Mouse (Mus musculus): ENCODE measurements around the gene Creb3l4.

Gene Creb3l4

DNA sequence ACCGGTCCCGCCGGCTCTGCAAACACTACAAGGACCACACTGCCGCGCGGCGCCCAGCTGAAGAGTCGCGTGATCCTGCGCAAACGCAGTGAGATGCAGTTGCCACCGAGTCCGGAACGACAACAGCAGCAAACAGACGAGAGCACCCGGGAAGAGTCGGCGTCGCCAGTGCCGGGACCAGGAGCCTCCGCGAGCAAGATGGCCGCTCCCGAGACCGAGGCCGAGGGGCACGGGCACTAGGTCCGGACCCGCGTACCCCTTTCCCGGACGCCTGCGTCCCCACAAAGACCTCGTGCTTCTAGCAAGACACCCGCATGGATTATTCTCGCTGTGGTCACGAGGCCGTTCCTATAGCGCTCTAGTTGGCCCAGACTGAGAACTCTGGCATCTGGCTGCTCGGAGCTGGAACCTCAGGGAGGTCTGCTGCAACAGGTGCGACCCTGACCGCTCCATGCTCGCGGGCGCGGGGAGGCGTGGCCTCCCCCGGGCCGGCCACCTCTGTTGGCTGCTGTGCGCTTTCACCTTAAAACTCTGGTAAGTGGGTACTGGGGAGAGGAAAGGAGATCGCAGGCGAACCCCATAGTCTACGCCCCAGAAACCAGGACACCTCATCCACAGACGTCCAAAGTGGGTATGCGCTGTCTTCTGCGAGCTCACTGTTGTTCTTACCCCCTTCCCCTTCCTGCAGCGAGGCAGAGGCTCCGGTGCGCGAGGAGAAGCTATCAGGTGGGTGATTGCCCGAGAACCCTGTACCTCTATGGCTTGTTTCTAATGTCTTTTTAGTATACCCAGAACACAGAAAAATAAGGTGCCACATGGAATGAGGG is 11.6 kb downstream of the Creb3l4 start, which contains the start of gene Jtb:
Gene Jtb, plus strand, starts transcription at position 91 of the 827 bp plus-strand sequence.
- peak; percentile 95 for DNase-seq (ENCODE audit: low spot score)

DNA sequence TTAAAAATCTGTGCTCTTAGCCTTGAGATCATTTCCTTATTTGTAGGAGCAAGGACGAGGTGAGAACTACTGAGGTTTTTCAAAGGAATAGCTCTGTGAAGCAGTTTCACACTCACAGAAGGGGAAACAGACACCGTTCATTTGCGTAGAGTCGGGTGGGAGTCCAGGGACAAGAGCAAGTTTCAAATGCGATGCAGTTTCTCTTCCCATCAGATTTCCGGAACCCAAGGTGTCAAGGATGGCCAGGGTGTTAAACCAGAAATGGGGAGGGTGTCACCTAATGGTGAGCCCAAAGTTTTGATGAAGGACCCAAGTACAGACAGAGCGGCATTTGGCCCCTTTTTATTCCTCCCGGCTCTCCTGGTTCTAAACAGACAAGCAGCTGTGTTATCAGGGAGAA is 12.2 kb downstream of the Creb3l4 start:
- DNase-seq (ENCODE audit: low spot score) = no peak

DNA sequence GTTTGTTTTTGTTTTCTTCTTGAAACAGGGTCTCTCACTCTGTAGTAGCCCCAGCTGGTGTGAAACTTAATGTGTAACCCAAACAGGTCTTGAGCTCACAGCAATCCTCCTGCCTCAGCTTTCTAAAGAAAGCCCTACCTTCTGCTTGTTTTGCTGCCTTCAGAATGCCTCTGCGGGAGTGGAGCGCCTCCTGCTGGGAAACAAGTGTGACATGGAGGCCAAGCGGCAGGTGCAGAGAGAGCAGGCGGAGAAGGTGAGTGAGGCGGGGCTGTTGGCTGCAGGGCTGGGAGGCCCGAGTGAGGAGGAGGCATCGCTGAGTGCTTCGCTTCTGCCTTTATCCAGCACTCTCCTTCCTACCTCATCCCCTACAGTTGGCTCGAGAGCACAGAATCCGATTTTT is 19.0 kb downstream of the Creb3l4 start:
- DNase-seq (ENCODE audit: low spot score) = no peak

GRCm38 (mm10) chr3:90222941-90223340 is 20.4 kb downstream of the Creb3l4 start:
- no peak for DNase-seq (ENCODE audit: low spot score)

DNA sequence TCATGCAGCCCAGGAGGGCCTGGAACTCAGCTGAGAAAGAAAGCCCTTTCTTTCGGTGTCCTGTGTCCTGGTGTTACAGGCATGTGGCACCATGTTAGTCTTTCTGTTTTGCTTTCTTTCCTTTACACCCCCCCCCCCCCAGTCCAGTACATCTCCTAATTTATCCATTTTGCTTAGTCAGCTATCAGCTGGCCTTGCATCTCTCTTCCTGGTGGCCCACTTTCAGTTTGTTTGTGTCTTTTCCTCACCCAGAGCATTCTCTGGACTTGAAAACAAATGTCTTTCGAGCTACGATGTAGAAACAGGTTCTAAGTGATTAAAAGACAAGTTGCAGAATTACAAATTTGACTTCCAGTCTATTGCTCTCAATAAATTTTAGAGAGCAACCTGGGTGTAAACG is 20.9 kb downstream of the Creb3l4 start:
- DNase-seq (ENCODE audit: low spot score) = no peak

GRCm38 (mm10) chr3:90221123-90221522 is 22.2 kb downstream of the Creb3l4 start:
- no peak for DNase-seq (ENCODE audit: low spot score)

GRCm38 (mm10) chr3:90220531-90220951 is 22.8 kb downstream of the Creb3l4 start:
- DNase-seq (ENCODE audit: low spot score) = peak; percentile 86

DNA sequence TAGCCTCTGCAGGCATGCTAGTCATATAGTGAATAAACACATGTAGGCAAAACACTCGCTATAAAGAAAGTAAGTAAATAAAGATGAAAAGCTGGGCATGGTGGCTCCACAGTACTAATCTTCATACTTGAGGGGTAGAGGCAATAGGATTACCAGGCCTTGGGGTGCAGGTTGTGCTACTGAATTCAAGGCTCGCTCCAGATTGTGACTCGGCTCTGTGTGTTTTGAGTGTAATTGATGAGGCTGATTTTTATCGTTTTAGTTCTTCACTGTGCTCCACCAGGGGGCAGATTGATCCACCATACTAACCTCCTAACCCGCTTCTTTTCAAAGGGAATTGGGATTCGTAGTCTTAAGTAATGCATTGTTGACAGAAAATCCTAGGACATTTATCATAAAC is 23.2 kb downstream of the Creb3l4 start:
- peak; percentile 84 for DNase-seq (ENCODE audit: low spot score)

DNA sequence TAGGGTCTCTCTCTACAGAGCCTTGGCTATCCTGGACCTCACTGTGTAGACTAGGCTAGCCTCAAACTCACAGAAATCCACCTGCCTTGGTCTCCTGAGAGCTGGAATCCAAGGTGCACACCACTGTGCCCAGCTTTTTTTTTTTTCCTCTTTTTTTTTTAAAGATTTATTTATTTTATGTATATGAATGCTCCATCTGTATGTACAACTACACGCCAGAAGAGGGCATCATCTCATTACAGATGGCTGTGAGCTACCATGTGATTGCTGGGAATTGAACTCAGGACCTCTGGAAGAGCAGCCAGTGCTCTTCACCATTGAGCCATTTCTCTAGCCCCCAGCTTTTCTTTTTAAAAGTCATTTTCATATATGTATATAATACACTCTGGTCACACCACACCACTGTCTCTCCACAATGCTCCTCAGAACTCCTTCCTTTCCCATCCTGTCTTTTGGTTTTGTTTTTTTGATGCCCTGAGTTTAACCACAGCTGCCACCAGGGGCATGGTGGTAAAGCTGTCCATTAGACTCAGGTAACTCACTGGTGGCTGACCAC is 27.4 kb downstream of the Creb3l4 start:
- DNase-seq (ENCODE audit: low spot score) = no peak

- DNase-seq (ENCODE audit: low spot score) = no peak
Observed at GRCm38 (mm10) chr3:90213956-90214684, 29.2 kb downstream of the Creb3l4 start.

DNA sequence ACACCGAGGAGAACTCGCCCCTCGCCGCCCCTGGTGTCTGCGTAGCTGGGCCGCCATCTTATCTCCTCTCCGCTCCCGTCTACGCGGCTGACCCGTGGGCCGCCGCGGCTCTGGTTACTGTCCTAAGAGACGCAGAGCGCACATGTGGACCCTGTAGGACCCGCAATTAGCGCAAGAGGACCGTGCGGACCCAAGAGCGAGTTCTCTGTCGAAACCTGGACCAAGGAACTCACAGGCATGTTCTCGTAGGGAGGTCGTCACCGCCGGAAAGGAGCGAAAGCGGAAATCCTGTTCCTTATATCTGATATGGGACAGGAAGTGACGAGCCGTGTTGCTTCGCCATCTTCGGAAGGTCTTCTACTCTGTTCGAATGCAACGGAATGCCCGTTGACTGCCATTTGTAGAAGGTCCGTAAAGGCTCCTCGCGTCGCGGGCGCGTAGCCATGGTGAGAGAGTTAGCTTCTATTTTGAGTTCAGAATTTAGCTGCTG is 29.9 kb downstream of the Creb3l4 start, which contains the start of the genes Rps27 and Rab13:
Gene Rps27, minus strand, starts transcription at position 275 of the 490 bp plus-strand sequence.
Gene Rab13, plus strand, starts transcription at position 319 of the 490 bp plus-strand sequence.
- peak; percentile 96 for DNase-seq (ENCODE audit: low spot score)

DNA sequence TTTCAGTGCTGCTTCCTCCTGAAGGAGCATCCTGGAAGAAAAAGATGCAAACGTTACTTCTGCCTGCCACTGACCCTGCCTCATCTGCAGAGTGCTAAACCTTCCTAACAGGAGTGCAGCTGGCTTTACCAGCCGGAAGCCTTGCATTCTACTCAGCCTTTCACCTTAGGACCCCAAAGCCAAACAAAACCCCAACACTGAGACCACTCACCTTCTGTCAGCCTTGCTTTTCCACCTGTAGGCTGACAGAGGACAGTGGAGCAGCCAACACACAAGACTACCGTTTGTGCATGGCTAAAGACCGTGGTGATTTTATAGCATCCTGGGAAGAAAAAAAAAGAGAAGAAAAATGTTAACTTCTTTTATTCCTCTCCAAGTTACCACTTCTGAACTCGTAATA is 30.6 kb downstream of the Creb3l4 start:
- DNase-seq (ENCODE audit: low spot score) = no peak

- DNase-seq (ENCODE audit: low spot score) = no peak
Observed at GRCm38 (mm10) chr3:90211475-90212398, 31.6 kb downstream of the Creb3l4 start.

DNA sequence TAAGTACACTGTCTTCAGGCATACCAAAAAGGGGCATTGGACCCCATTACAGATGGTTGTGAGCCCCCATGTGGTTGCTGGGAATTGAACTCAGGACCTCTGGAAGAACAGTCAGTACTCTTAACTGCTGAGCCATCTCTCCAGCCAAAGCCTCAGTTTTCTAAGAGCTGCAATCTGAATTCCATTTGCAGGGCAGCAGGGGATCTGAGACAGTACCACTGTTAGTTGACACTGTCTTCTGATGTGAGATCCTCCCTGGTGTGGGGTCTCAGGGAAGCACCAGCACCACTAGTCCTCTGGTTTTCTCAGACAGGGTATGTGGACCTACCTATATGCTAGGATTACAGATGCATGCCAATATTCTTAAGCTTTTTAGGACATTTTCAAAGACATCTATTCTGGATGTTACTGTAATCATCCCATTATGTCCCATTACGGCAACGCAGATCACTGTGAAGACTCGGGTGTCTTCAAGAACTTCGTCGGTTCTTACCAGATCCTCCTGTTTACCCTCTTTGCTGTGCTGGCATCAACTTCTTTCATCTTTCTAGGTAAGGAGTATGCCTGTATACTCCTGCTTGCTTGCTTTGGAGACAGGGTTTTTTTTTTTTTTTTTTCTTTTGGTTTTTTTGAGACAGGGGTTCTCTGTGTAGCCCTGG is 33.3 kb downstream of the Creb3l4 start:
- DNase-seq (ENCODE audit: low spot score) = no peak

- no peak for DNase-seq (ENCODE audit: low spot score)
Observed at GRCm38 (mm10) chr3:90208662-90209061, 34.6 kb downstream of the Creb3l4 start.

DNA sequence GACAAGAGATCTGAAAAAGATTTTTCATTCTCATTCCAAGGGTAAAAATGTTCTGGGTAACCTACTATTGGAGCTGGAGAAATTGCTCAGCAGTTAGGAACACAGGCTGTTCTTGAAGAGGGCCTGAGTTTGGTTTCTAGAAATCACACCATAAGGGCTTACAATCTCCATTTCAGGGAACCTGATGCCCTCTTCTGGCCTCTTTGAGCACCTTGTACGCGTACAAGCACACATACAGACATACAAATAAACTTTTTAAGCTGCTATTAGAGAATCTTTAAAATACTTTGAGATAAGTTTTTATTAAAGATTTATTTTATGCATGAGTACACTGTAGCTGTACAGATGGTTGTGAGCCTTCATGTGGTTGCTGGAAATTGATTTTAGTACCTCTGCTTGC is 38.7 kb downstream of the Creb3l4 start:
- no peak for DNase-seq (ENCODE audit: low spot score)

DNA sequence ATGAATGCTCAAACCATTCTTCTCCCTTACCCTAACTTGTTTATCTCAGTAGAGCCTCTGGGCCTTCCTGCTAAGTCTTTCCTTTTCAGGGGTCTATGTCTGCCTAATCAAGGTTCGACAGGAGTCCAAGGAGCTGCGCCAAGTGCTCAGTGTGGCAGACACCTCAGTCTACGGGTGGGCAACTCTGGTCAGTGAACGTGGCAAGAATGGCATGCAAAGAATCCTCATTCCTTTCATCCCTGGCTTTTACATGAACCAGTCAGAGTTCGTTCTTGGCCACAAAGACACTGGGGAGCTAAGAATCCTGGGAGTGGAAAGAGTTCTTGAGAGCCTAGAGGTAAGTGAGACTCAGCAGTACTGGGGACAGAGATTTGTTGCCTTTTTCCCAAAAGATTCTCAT is 39.7 kb downstream of the Creb3l4 start:
- no peak for DNase-seq (ENCODE audit: low spot score)

GRCm38 (mm10) chr3:90202884-90203283 is 40.4 kb downstream of the Creb3l4 start:
- no peak for DNase-seq (ENCODE audit: low spot score)

DNA sequence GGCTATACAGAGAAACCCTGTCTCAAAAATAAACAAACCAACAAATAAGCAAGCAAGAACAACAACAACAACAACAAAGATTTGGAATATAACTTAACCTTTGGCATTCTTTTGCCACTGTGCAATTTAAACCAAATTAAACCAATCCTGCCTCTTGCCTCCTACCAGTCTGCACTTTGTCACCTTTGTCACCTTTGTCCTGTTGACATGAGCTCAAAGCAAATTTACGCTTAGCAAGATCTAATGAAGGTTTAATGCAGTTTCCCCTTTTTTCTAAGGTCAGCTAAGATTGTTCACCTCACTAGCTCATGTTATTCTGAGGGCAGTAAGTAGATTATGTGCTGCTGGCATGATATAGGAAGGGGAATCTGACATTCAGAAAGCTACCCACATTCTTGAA is 45.8 kb downstream of the Creb3l4 start:
- DNase-seq (ENCODE audit: low spot score) = no peak

DNA sequence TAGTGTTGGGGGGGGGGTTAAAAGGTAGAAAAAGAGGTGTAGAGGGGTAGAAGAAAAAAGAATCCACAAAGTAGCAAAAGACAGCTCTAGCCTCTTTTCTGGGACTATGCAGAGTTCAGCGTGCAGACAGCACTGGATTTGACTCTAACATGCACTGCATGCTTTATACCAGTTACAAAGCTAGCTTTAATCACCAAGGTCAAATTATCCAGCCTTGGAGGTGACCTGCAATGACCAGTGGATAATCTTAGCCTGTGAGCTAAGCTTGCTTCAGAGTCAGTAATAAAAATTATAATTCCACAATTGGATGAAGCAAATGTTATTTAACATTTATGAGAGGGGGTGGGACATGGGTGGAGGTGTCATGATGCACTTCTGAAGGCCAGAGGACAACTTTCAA is 47.7 kb downstream of the Creb3l4 start:
- DNase-seq (ENCODE audit: low spot score) = no peak

GRCm38 (mm10) chr3:90194759-90195158 is 48.6 kb downstream of the Creb3l4 start:
- no peak for DNase-seq (ENCODE audit: low spot score)
